Mouse (Mus musculus): ENCODE results near the gene Amigo1. TPM values are rescaled to one million over a fixed set of nuclear protein-coding genes. Genes with fewer than 3 reads are reported as not detected.

The Amigo1 gene
- total RNA-seq, 2 experiments from 2014 or later, result 6.9 to 11.8 TPM

Other genes with a start within 250 kb of the Amigo1 start
- gene Gstm6, start 242.6 kb upstream of the Amigo1 start, total RNA-seq (2021), result 1 to 10 TPM in 1 of 2 experiments, under 1 TPM in 1; 0.87 to 1.4 TPM
- gene Gstm3, start 217.1 kb upstream of the Amigo1 start, total RNA-seq (2021), result not detected
- gene Gstm2, start 199.9 kb upstream of the Amigo1 start, total RNA-seq (2021), result 10 to 100 TPM; 44.3 to 45.6 TPM
- gene Gstm1, start 168.4 kb upstream of the Amigo1 start, total RNA-seq (2021), result 10 to 100 TPM; 61.4 to 76.3 TPM
- 10 to 100 TPM; 11.1 to 13.3 TPM for gene Gstm4, start 141.4 kb upstream of the Amigo1 start, total RNA-seq (2021)
- gene Ampd2, start 99.7 kb upstream of the Amigo1 start, total RNA-seq (2021), result 10 to 100 TPM; 12.2 to 14.7 TPM
- gene Gnat2, start 93.5 kb upstream of the Amigo1 start, total RNA-seq (2021), result under 1 TPM in 1 of 2 experiments, not detected in 1; 0.38 TPM
- 10 to 100 TPM; 35.1 to 37.9 TPM for gene Gnai3, start 40.2 kb upstream of the Amigo1 start, total RNA-seq (2021)
- not detected for gene Gpr61, start 31.5 kb upstream of the Amigo1 start, total RNA-seq (2021)
- gene Cyb561d1, start 14.9 kb downstream of the Amigo1 start, total RNA-seq (2021), result 1 to 10 TPM; 5.7 to 6.2 TPM
- gene Atxn7l2, start 24.6 kb downstream of the Amigo1 start, total RNA-seq (2021), result 1 to 10 TPM; 4.5 TPM
- under 1 TPM; 0.64 to 0.65 TPM for gene Sypl2, start 40.3 kb downstream of the Amigo1 start, total RNA-seq (2021)
- gene Psma5, start 70.6 kb downstream of the Amigo1 start, total RNA-seq (2021), result 10 to 100 TPM; 78.2 to 80.3 TPM
- gene Sort1, start 97.7 kb downstream of the Amigo1 start, total RNA-seq (2021), result 10 to 100 TPM; 24.3 to 26.9 TPM
- gene Mybphl, start 178.6 kb downstream of the Amigo1 start, total RNA-seq (2021), result 10 to 100 TPM; 18.1 to 41.9 TPM
- gene Psrc1, start 197.5 kb downstream of the Amigo1 start, total RNA-seq (2021), result 1 to 10 TPM; 2.9 to 4.1 TPM
- gene Celsr2, start 229.2 kb downstream of the Amigo1 start, total RNA-seq (2021), result 1 to 10 TPM; 7.4 to 7.6 TPM

Measured in heart, postnatal 10 days (tissue).